Mouse (Mus musculus) thymus, adult 2 months (tissue): ENCODE data around the gene Zc3h6. TPM values are rescaled to one million over a fixed set of nuclear protein-coding genes. Genes with fewer than 3 reads are reported as not detected.

Experiments used
- DNase-seq: peaks from one replicate; pipeline ENCODE4 v3.0.0; 2021
- H3K27ac ChIP-seq: fragments of 200-500 bp; 2 replicates; pipeline ENCODE4 v1.5.1; 2012; ENCODE audit warnings: low read length, control low read depth; ENCODE audit not compliant: control insufficient read depth, insufficient read depth
- H3K27me3 ChIP-seq: fragments of 200-500 bp; 2 replicates; pipeline ENCODE4 v1.6.1; 2012; ENCODE audit warnings: mild to moderate bottlenecking, low read length, moderate library complexity, mixed read lengths; ENCODE audit not compliant: control insufficient read depth, insufficient read depth
- H3K36me3 ChIP-seq: fragments of 200-500 bp; 2 replicates; pipeline ENCODE4 v1.6.1; 2012; ENCODE audit warnings: mild to moderate bottlenecking, low read length, moderate library complexity; ENCODE audit not compliant: control insufficient read depth, insufficient read depth
- H3K4me1 ChIP-seq: fragments of 200-500 bp; replicated peaks from 2 replicates; pipeline ENCODE4 v1.6.1; 2012; ENCODE audit warnings: low read length; ENCODE audit not compliant: control insufficient read depth, insufficient read depth
- H3K4me3 ChIP-seq: fragments of 200-500 bp; 2 replicates; pipeline ENCODE4 v1.5.1; 2012; ENCODE audit warnings: mild to moderate bottlenecking, low read length, control low read depth, moderate library complexity; ENCODE audit not compliant: control insufficient read depth, insufficient read depth
- CTCF ChIP-seq: fragments of 200-500 bp; IDR thresholded peaks from 2 replicates; pipeline ENCODE4 v1.5.1; 2012; ENCODE audit warnings: mild to moderate bottlenecking, control low read depth, low read length, moderate library complexity, borderline replicate concordance; ENCODE audit not compliant: control insufficient read depth, poor library complexity, insufficient read depth; ENCODE audit errors: extremely low read depth
- POLR2A ChIP-seq: fragments of 200-500 bp; IDR thresholded peaks from 2 replicates; pipeline ENCODE4 v1.6.1; 2012; ENCODE audit warnings: mild to moderate bottlenecking, low read length, control low read depth, moderate library complexity; ENCODE audit not compliant: control insufficient read depth, poor library complexity, insufficient read depth; ENCODE audit errors: extremely low read depth
- WGBS: fragments of 180-500 bp; shearing (Covaris S2); methylation state at CpG from one replicate; pipeline ENCODE4 v1.1.7; 2018; 5-methylcytosine and 5-hydroxymethylcytosine counted together
- polyA plus RNA-seq: library from polyadenylated mRNA; depleted of rRNA; stranded (reverse); fragments of >200 nt; gene quantifications from 2 replicates; pipeline ENCODE4 v1.2.3, GENCODE M21; 2012

Gene Zc3h6
- polyA plus RNA-seq, 1 experiment = 2.6 TPM

DNA sequence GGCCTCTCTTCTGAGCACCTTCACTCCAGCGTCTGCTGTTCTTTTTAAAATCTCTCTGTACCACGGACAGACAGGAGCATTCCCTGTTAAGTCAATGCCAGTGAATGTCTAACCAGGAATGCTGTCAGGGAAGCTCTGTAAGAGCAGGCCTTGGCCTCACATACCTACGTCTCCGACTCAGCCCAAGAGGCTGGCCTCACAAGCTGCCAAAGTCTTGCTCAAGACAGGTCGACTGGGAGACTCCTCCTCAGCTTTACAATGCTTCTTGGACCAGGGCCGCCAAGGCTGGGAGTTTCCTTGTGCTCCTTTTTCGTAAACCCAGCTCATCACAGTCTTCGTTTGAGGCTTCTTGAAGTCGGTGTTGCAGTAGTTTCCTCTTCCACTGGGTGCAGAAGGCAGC, 57.6 kb downstream of the Zc3h6 start:
- Histone ChIP-seq H3K4me1 (no peaks in the 10 kb centered on the region), H3K27ac (no peak overlapping the region), H3K27me3 (no peaks in the 10 kb centered on the region), H3K36me3 (no peaks in the 10 kb centered on the region), H3K4me3 (no peak overlapping the region)
- no peak for DNase-seq
- WGBS = 87% methylated on average over 9 of the region's 9 CpGs
- TF ChIP-seq CTCF (no peak), POLR2A (no peak)

DNA sequence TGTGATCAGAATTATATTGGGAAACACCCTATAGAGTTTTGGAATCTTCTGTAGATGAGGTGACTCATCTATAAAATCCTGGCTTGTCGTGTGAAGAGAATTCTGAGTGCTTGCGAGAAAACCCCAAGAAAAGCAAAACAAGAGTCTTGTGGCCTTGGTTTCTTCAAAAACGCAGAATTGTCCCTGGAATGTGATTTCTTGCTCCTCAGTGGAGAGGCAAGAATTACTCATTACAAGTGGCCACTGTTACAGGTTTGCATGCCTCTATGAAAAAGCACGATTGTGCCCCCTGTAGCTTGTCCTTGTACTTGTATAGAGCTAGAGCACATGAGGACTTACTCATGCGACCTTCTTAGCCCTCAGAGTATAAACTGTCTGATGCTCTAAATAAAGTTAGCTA, 68.2 kb downstream of the Zc3h6 start:
- DNase-seq = no peak
- Histone ChIP-seq H3K36me3 (no peaks in the 10 kb centered on the region), H3K27me3 (no peaks in the 10 kb centered on the region), H3K4me1 (peaks cover 15% of the 10 kb centered on the region), H3K27ac (no peak overlapping the region), H3K4me3 (no peak overlapping the region)
- TF ChIP-seq POLR2A (no peak), CTCF (no peak)
- WGBS = 95% methylated on average over 5 of the region's 5 CpGs

DNA sequence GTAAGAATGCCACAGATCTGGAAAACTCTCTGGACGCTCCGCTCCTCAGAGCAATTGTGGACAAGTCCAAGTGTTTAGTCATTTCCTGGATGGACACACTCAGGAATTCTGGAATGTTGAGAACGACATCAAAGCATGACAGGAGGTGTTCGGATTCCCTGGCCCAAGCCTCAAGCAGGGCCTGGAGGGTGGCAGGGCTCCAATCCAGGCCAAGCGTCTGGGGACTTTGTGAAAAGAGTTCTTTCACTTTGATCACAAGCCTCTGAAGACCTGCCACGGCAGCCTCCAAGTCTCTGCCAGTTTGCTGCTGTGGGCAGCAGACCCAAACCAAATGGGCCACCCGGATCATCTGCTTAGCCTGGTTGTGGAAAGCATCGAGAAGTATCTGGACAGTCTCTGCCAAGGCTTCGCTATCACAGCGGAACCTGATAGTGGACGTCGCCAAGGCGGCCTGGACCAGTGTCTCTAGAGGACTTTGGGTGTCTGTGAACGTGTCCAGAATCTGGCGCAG, 71.3 kb downstream of the Zc3h6 start:
- WGBS = 32% methylated on average over 15 of the region's 15 CpGs
- H3K36me3 ChIP-seq = no peaks in the 10 kb centered on the region
- H3K27ac ChIP-seq = no peak overlapping the region
- peak overlapping the region; percentile 32 for H3K4me3 ChIP-seq
- TF ChIP-seq POLR2A (no peak), CTCF (no peak)
- peaks cover 20% of the 10 kb centered on the region for H3K4me1 ChIP-seq
- DNase-seq = no peak
- no peaks in the 10 kb centered on the region for H3K27me3 ChIP-seq

DNA sequence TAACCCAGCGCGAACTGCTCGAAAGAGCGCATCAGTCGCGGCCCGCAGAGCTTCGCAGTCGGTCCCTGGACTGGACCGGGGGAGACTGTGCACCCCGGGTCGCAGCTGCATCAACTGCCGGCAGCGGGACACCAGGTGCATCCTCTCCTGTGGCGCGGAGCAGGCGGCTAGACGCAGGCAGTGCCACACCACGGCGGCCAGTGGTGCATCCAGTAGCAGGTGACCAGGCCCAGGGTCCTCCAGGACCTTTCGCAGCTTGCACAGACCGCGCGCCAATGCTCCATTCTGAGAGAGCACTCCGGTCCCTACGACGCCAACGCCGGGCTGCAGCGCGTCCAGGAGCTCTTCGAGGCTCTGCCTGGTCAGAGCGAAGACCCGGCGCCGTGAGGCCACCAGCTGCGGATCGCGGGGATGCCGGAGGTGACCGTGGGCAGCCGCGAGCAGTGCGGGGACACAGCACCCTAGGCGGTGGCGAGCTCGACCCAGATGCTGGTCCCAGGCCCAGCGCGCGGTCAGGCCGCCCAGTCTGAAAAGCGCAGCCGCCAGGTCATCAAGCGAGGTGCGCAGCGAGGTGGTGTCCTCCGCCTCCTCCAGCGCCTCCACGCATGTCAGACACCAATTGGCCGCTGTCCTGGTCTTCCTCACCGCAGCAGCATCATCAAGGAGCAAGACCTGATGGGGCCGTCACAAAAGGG, 71.9 kb downstream of the Zc3h6 start:
- Histone ChIP-seq H3K36me3 (no peaks in the 10 kb centered on the region), H3K27me3 (no peaks in the 10 kb centered on the region), H3K27ac (no peak overlapping the region), H3K4me1 (peaks cover 20% of the 10 kb centered on the region), H3K4me3 (peak overlapping the region; percentile 32)
- DNase-seq = peak; percentile 56
- TF ChIP-seq POLR2A = no peak
- TF ChIP-seq CTCF = no peak
- 9% methylated on average over 62 of the region's 62 CpGs for WGBS

DNA sequence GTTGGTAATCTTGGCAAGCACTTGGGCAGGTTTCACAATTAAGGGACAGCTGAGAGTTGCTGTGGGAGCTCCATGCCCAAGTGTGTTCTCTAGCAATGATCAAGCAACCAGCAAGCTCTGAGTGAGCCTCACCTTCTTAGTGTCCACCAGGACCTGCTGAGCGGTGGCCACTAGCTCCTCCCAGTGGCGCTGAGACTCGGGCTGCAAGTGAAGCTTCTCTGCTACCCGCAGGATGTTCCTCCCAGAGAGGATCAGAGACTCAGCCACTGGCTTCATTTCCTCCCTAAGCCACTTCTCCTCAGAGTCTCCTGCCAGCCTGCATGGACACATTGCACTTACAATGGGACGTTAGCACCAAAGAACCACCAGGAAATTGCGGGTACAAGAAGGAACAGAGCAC, 73.4 kb downstream of the Zc3h6 start:
- H3K4me1 ChIP-seq = peaks cover 20% of the 10 kb centered on the region
- no peaks in the 10 kb centered on the region for H3K36me3 ChIP-seq
- WGBS = 5% methylated on average over 6 of the region's 6 CpGs
- H3K4me3 ChIP-seq = no peak overlapping the region
- H3K27ac ChIP-seq = no peak overlapping the region
- peak; percentile 27 for DNase-seq
- H3K27me3 ChIP-seq = no peaks in the 10 kb centered on the region
- TF ChIP-seq CTCF (no peak), POLR2A (no peak)

DNA sequence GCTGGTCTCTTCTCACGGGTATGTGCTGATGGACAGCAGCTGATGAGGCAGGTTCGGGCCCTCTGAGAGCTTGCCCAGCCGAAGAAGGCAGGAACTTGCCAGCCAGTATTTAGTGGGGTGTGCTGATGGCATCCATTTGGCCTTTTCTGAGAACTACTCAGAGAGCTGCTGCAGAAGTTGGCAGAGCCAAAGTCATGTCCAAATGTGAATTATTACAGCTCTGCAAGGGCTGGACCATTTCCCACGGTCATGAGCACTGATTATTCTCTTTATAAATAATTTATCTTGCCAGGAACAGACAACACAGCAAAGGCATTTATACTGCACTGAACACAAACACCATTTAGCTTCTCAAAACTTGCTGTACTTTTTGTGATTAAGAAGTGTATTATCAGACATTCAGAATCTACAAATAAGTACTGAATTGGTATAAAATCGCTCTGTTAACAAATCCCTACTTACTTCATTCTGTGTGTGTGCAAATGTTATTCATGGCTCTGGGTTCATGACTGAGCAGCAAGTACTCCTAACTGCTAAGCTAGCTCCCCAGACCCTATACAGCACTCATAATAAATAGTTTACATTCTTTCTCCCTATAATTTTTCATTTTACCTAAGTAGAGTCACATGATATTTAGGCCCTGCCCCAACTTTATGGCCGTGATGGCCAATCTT, 79.1 kb downstream of the Zc3h6 start:
- H3K36me3 ChIP-seq = no peaks in the 10 kb centered on the region
- no peak overlapping the region for H3K4me3 ChIP-seq
- no peak for TF ChIP-seq CTCF
- TF ChIP-seq POLR2A = no peak
- no peaks in the 10 kb centered on the region for H3K4me1 ChIP-seq
- no peak overlapping the region for H3K27ac ChIP-seq
- no peak for DNase-seq
- WGBS = 87% methylated on average over 6 of the region's 6 CpGs
- H3K27me3 ChIP-seq = no peaks in the 10 kb centered on the region

DNA sequence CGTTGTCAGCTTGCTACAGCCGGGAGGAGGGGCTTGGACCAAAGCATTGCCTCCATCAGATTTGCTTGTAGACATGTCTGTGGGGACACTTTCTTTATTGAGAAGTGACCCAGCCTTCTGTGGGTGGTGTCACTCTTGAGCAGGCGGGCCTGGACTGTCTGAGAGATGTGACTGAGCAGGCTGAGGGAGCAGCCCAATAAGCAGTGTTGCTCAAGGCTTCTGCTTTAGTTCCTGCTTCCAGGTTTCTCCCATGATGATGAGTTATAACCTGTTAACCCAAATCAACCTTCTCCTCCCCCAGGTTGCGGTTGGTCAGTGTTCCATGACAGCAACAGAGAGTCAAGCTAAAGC, 79.6 kb downstream of the Zc3h6 start:
- 88% methylated on average over 4 of the region's 4 CpGs for WGBS

More for the DNA sequence above, 79.6 kb downstream of the Zc3h6 start:
- TF ChIP-seq POLR2A (no peak), CTCF (no peak)
- Histone ChIP-seq H3K27me3 (no peaks in the 10 kb centered on the region), H3K36me3 (no peaks in the 10 kb centered on the region), H3K27ac (no peak overlapping the region), H3K4me1 (no peaks in the 10 kb centered on the region), H3K4me3 (no peak overlapping the region)
- DNase-seq = no peak
